Mouse (Mus musculus): Measurements from ENCODE around the gene Atxn1.

DNA sequence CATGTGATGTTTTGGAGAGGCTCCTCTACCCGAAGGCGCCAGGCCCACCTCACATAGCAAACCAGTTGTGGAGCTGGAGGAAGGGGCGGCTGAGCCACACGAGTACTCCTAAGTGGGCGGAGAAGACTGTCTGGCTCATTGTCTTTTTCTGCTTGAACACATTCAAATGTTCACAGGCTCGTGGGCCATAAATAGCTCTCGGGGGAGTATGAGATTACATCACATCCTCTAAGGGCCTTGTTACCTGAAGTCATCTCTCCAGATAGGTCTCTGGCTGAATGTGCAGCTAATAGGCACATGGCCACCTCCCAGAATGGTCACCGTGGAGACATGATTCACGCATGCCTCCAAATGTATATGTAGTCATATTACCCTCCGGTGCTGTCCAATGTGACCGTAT lies 350.0 kb downstream of the Atxn1 start:
- no peak for TF ChIP-seq CTCF (IDR thresholded peaks at IDR 0.05; ENCODE audit: extremely low read depth, insufficient read length, insufficient replicate concordance, low read depth, low read length)
- TF ChIP-seq POLR2A (IDR thresholded peaks at IDR 0.05; ENCODE audit: low read depth, low read length), result no peak
